Comparison of ENCODE assay signal across 9 mouse cellular contexts in the genomic region with DNA sequence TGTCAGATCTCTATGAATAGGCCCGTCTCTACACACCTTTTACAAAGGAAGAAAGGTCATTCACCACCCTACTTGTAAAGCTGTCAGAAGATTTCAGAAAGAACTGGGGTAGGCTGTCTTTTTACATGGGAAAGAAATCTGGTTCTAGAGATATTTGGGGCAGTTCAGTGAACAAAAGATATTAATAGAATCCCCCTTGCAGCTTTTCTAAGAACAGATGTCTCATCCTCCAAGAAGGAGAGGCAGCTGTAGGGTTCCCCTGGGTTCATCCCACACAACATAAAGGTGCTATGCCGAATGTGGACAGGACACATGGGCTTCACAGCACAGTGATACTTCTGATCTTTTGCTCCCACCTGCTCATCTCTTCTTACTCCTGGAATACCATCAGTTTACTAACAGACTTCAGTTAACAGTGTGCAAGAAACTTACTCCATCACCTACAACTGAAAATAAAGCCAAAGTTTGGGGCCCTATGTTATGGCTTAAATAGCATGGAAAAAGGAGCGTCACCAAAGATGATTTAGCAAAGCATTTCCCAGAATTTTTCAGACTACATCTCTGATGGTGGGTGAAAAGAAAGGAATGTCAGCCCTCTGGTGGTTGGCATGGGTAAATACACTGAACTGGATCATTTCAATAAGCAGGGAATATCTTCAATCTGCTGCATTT.
DNase-seq lines count a peak whose midpoint lies in the region; ATAC-seq and TF ChIP-seq lines count a peak whose summit lies in the region.
"Had no signal": no experiment of that assay in that cellular context is flagged by ENCODE, and none has a peak within 500 bp of the region (broad histone marks: within the 10 kb centered on the region; RNA-seq: fewer than 3 reads in every experiment).

No protein-coding gene starts in this region.

- TF ChIP-seq CTCF in heart, postnatal 0 days (IDR thresholded peaks at IDR 0.05; ENCODE audit: low read depth) = peak; percentile 64

- H3K9ac ChIP-seq in heart, postnatal 0 days (replicated peaks; ENCODE audit: low read depth, low read length) = no peak overlapping the region
- no peak overlapping the region for H3K9ac ChIP-seq in midbrain, embryonic 12.5 days (replicated peaks)
- H3K9ac ChIP-seq in liver, embryonic 11.5 days (ENCODE audit: low read depth, low read length) = no peak overlapping the region
- H3K9ac ChIP-seq: embryonic facial prominence, embryonic 15.5 days had no signal

- no peaks in the 10 kb centered on the region for H3K4me1 ChIP-seq in heart, postnatal 0 days (ENCODE audit: control insufficient read depth, insufficient read depth)
- H3K4me1 ChIP-seq in embryonic facial prominence, embryonic 10.5 days = no peaks in the 10 kb centered on the region
- H3K4me1 ChIP-seq in midbrain, embryonic 12.5 days = no peaks in the 10 kb centered on the region
- no peaks in the 10 kb centered on the region for H3K4me1 ChIP-seq in liver, embryonic 11.5 days (replicated peaks; ENCODE audit: control insufficient read depth, insufficient read depth, low read length)
- H3K4me1 ChIP-seq: embryonic facial prominence, embryonic 15.5 days had no signal

- H3K4me2 ChIP-seq in heart, postnatal 0 days (ENCODE audit: low read depth, low read length) = no peak overlapping the region
- no peak overlapping the region for H3K4me2 ChIP-seq in midbrain, embryonic 12.5 days (replicated peaks)
- H3K4me2 ChIP-seq in liver, embryonic 11.5 days = no peak overlapping the region
- H3K4me2 ChIP-seq: embryonic facial prominence, embryonic 15.5 days had no signal

- no peak for TF ChIP-seq EP300 in heart, postnatal 0 days (IDR thresholded peaks at IDR 0.05; ENCODE audit: low read depth)

- H3K27ac ChIP-seq in heart, postnatal 0 days (ENCODE audit: low read depth) = no peak overlapping the region
- no peak overlapping the region for H3K27ac ChIP-seq in embryonic facial prominence, embryonic 10.5 days (replicated peaks)
- no peak overlapping the region for H3K27ac ChIP-seq in midbrain, embryonic 12.5 days (replicated peaks)
- H3K27ac ChIP-seq in liver, embryonic 11.5 days (ENCODE audit: low read depth, low read length) = no peak overlapping the region
- H3K27ac ChIP-seq: embryonic facial prominence, embryonic 15.5 days had no signal

- no peaks in the 10 kb centered on the region for H3K36me3 ChIP-seq in heart, postnatal 0 days (replicated peaks; ENCODE audit: control insufficient read depth, insufficient read depth, low read length)
- H3K36me3 ChIP-seq in embryonic facial prominence, embryonic 10.5 days (replicated peaks) = no peaks in the 10 kb centered on the region
- no peaks in the 10 kb centered on the region for H3K36me3 ChIP-seq in midbrain, embryonic 12.5 days
- H3K36me3 ChIP-seq in liver, embryonic 11.5 days (ENCODE audit: control insufficient read depth, insufficient read depth, low read length) = no peaks in the 10 kb centered on the region
- H3K36me3 ChIP-seq: embryonic facial prominence, embryonic 15.5 days had no signal

- 41% methylated on average over 3 of the region's 3 CpGs for WGBS in heart, postnatal 0 days
- WGBS in embryonic facial prominence, embryonic 10.5 days = 64% methylated on average over 3 of the region's 3 CpGs
- 58% methylated on average over 3 of the region's 3 CpGs for WGBS in midbrain, embryonic 12.5 days
- WGBS in liver, embryonic 11.5 days = 60% methylated on average over 3 of the region's 3 CpGs

- peak; percentile 13 for DNase-seq in heart, postnatal 0 days (ENCODE audit: low spot score)
- DNase-seq in heart, adult 18-20 months = no peak
- DNase-seq in ES-CJ7 (ENCODE audit: low read depth, low spot score) = peak; percentile 4
- peak; percentile 9 for DNase-seq in embryonic facial prominence, embryonic 10.5 days (ENCODE audit: low spot score)
- no peak for DNase-seq in spleen, adult 18-20 months
- no peak for DNase-seq in thymus, postnatal 10 days (ENCODE audit: low spot score in 2 of 2)
- no peak for DNase-seq in liver, embryonic 11.5 days (ENCODE audit: low spot score)

- ATAC-seq in heart, postnatal 0 days (ENCODE audit: insufficient read depth, low read depth) = no peak
- peak; percentile 54; the same call in 1 of the 2 replicates for ATAC-seq in midbrain, embryonic 12.5 days (ENCODE audit: low FRiP score, low read depth)
- ATAC-seq in liver, embryonic 11.5 days (replicated peaks; ENCODE audit: low FRiP score) = no peak

- H3K27me3 ChIP-seq in heart, postnatal 0 days (ENCODE audit: control insufficient read depth, insufficient read depth, low read length) = no peaks in the 10 kb centered on the region
- no peaks in the 10 kb centered on the region for H3K27me3 ChIP-seq in embryonic facial prominence, embryonic 10.5 days (replicated peaks; ENCODE audit: low read depth, poor library complexity, severe bottlenecking)
- H3K27me3 ChIP-seq in midbrain, embryonic 12.5 days = no peaks in the 10 kb centered on the region
- no peaks in the 10 kb centered on the region for H3K27me3 ChIP-seq in liver, embryonic 11.5 days (replicated peaks; ENCODE audit: control insufficient read depth, insufficient read depth, low read length)
- H3K27me3 ChIP-seq: embryonic facial prominence, embryonic 15.5 days had no signal

- no peak overlapping the region for H3K4me3 ChIP-seq in heart, postnatal 0 days (ENCODE audit: low read depth, low read length)
- no peak overlapping the region for H3K4me3 ChIP-seq in embryonic facial prominence, embryonic 10.5 days
- H3K4me3 ChIP-seq in midbrain, embryonic 12.5 days = no peak overlapping the region
- H3K4me3 ChIP-seq in liver, embryonic 11.5 days (ENCODE audit: low read depth, low read length) = no peak overlapping the region
- H3K4me3 ChIP-seq: embryonic facial prominence, embryonic 15.5 days had no signal

- H3K9me3 ChIP-seq in heart, postnatal 0 days (replicated peaks; ENCODE audit: control insufficient read depth, low read length) = no peaks in the 10 kb centered on the region
- no peaks in the 10 kb centered on the region for H3K9me3 ChIP-seq in embryonic facial prominence, embryonic 10.5 days
- H3K9me3 ChIP-seq in midbrain, embryonic 12.5 days = no peaks in the 10 kb centered on the region
- no peaks in the 10 kb centered on the region for H3K9me3 ChIP-seq in liver, embryonic 11.5 days (ENCODE audit: control insufficient read depth, low read length)
- H3K9me3 ChIP-seq: embryonic facial prominence, embryonic 15.5 days had no signal

Comparison
In these comparisons a context has a peak if more than half of its experiments do, and no peak if none do; other contexts are left out.
1. DNase-seq: peak in heart, postnatal 0 days (single experiment), ES-CJ7 (single experiment) and embryonic facial prominence, embryonic 10.5 days (single experiment); none in heart, adult 18-20 months (0 of 2), spleen, adult 18-20 months (0 of 2), thymus, postnatal 10 days (0 of 2) and liver, embryonic 11.5 days (single experiment).